Mouse (Mus musculus) urinary bladder, postnatal 36 days (tissue): ENCODE results near the gene Spin4.

Experiments used
- DNase-seq, 2 experiments: peaks; one replicate each; pipeline ENCODE4 v3.0.0; 2022; ENCODE audit warnings: low spot score in 2 of 2, mixed read lengths in 1 of 2

Gene Spin4

DNA sequence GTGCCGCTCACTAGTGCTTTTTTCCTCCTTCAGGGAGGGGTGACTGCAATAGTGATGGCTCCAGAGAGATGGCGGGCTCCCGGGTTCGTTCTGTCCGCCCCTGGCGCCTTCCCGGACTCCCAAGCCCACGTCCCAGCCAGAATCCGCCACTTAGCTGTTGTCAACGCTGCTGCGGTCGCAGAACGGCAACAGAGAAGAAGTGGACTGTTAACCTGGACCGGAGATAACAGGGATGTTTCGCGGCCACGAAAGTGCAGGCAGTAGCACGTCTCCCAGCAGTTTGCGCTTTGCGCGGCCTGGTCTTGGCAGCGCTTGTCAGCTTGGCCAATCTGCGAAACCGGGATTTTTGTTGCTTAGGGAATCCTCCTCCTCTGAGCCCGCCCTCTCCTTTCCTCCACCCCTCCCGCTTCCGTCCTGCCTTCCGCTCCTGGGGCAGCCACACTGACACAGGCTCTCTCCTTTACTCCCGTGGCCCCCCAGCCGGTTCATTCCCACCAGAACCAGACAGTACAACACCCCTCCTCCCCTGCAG lies at the start of gene Spin4:
Gene Spin4 (minus strand): TSS at position 322 of the 532 bp plus-strand sequence.
- DNase-seq: peak; percentile 62 to 75

GRCm38 (mm10) chrX:95027907-95028306 lies 1.4 kb upstream of the Spin4 start:
- DNase-seq: no peak

GRCm38 (mm10) chrX:95025779-95026360 lies 612 bp downstream of the Spin4 start:
- peak in 1 of 2 experiments; percentile 5 for DNase-seq

- DNase-seq: no peak
Measured at GRCm38 (mm10) chrX:95012033-95012432, 14.4 kb downstream of the Spin4 start.

- no peak for DNase-seq
Measured at GRCm38 (mm10) chrX:94998845-94999244, 27.6 kb downstream of the Spin4 start.

DNA sequence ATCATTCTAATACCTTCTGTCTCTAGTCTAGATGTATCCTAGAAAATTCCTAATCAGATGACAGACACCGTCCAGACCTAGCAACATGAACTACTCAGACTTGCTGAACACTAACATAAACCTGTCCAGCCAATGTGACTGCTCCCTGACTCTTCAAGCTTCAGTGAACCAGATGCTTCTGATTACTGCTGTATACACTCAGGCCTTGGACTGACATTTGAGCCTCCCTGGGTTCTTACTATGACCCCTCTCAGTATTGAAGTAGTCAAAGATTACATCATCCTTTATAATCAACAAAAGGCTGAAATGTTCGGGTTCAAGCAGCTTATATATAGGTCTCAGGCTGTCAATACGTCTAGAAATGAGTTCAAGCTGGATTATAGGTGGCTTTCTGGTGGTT lies 32.4 kb downstream of the Spin4 start:
- no peak for DNase-seq

DNA sequence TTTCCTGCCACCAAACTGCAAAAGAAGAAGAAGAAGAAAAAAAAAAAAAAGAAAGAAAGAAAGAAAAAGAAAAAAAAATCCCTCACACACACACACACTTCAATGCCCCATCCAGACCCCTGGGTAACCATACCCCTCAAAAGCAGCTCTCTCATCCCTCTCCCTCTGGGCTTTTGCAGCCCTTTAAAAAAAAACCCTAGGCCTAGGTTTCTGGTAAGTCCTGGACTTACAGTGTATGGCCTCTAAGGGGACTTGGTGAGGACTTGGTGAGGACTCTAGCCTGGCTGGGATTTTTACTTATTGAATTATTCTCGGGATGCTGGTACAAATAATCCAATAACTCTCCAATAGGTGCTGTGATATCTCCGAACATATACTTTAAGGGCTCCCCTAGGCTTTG lies 35.6 kb downstream of the Spin4 start:
- no peak for DNase-seq

GRCm38 (mm10) chrX:94990080-94990825 lies 36.2 kb downstream of the Spin4 start:
- no peak for DNase-seq
